Mouse (Mus musculus) frontal cortex, postnatal 14 days (tissue): ENCODE measurements around the gene Prkn.
A peak's percentile ranks its signal among the peaks of the same experiment; 100 is the strongest.

ENCODE experiments used
- DNase-seq, 2 experiments: peaks; one replicate each; pipeline ENCODE4 v3.0.0; 2022; ENCODE audit warnings: low spot score in 2 of 2

The Prkn gene

GRCm38 (mm10) chr17:10987040-10987439, 146.9 kb downstream of the Prkn start:
- no peak for DNase-seq

- DNase-seq, result no peak
Measured at GRCm38 (mm10) chr17:10997291-10997690, 157.1 kb downstream of the Prkn start.

GRCm38 (mm10) chr17:11023371-11023770, 183.2 kb downstream of the Prkn start:
- no peak for DNase-seq

- DNase-seq, result no peak
Measured at GRCm38 (mm10) chr17:11029348-11029747, 189.2 kb downstream of the Prkn start.

- DNase-seq, result no peak
Measured at GRCm38 (mm10) chr17:11030936-11031335, 190.8 kb downstream of the Prkn start.

- DNase-seq, result no peak
Measured at GRCm38 (mm10) chr17:11032366-11032765, 192.2 kb downstream of the Prkn start.

GRCm38 (mm10) chr17:11033594-11033993, 193.4 kb downstream of the Prkn start:
- DNase-seq, result no peak

- DNase-seq, result no peak
Measured at GRCm38 (mm10) chr17:11038272-11038671, 198.1 kb downstream of the Prkn start.

- DNase-seq, result no peak
Measured at GRCm38 (mm10) chr17:11058986-11059385, 218.8 kb downstream of the Prkn start.

- no peak for DNase-seq
Measured at GRCm38 (mm10) chr17:11067076-11067703, 227.0 kb downstream of the Prkn start.

- peak in 1 of 2 experiments; percentile 36 for DNase-seq
Measured at GRCm38 (mm10) chr17:11067704-11068475, 227.7 kb downstream of the Prkn start.

GRCm38 (mm10) chr17:11070996-11071395, 230.8 kb downstream of the Prkn start:
- DNase-seq, result no peak

- DNase-seq, result peak in 1 of 2 experiments; percentile 20
Measured at GRCm38 (mm10) chr17:11076319-11076903, 236.2 kb downstream of the Prkn start.

- DNase-seq, result no peak
Measured at GRCm38 (mm10) chr17:11086492-11086891, 246.3 kb downstream of the Prkn start.

- DNase-seq, result no peak
Measured at GRCm38 (mm10) chr17:11087088-11087487, 246.9 kb downstream of the Prkn start.

- DNase-seq, result no peak
Measured at GRCm38 (mm10) chr17:11087823-11088222, 247.6 kb downstream of the Prkn start.

- no peak for DNase-seq
Measured at GRCm38 (mm10) chr17:11089361-11089760, 249.2 kb downstream of the Prkn start.

- DNase-seq, result no peak
Measured at GRCm38 (mm10) chr17:11092900-11093299, 252.7 kb downstream of the Prkn start.

GRCm38 (mm10) chr17:11093321-11093720, 253.1 kb downstream of the Prkn start:
- no peak for DNase-seq

GRCm38 (mm10) chr17:11107007-11107406, 266.8 kb downstream of the Prkn start:
- no peak for DNase-seq

- DNase-seq, result no peak
Measured at GRCm38 (mm10) chr17:11107916-11108315, 267.7 kb downstream of the Prkn start.

- DNase-seq, result no peak
Measured at GRCm38 (mm10) chr17:11117508-11117907, 277.3 kb downstream of the Prkn start.

- DNase-seq, result no peak
Measured at GRCm38 (mm10) chr17:11124048-11124447, 283.9 kb downstream of the Prkn start.
